Mouse (Mus musculus): Measurements from ENCODE around the gene Fam78a. TPM values are rescaled to one million over a fixed set of nuclear protein-coding genes. Genes with fewer than 3 reads are reported as not detected.
A peak's percentile ranks its signal among the peaks of the same experiment; 100 is the strongest.

The Fam78a gene
- polyA plus RNA-seq, 1 experiment from 2014 or later = 3.8 TPM

- no peak overlapping the region for H3K9ac ChIP-seq (replicated peaks)
- no peaks in the 10 kb centered on the region for H3K9me3 ChIP-seq (ENCODE audit: low read length)
- TF ChIP-seq CTCF (IDR thresholded peaks at IDR 0.05; ENCODE audit: low read depth) (no peak), EP300 (IDR thresholded peaks at IDR 0.05; ENCODE audit: low read depth) (no peak)
- H3K27me3 ChIP-seq (ENCODE audit: insufficient read depth, low read length) = no peaks in the 10 kb centered on the region
- ATAC-seq (no peak), DNase-seq (no peak)
- H3K4me2 ChIP-seq (ENCODE audit: low read depth, low read length) = no peak overlapping the region
- H3K36me3 ChIP-seq (replicated peaks; ENCODE audit: insufficient read depth, low read length) = no peaks in the 10 kb centered on the region
- H3K4me1 ChIP-seq (ENCODE audit: insufficient read depth) = peaks cover 17% of the 10 kb centered on the region
- 85% methylated on average over 20 of the region's 20 CpGs for WGBS (ENCODE audit: insufficient replicate concordance)
- H3K27ac ChIP-seq (ENCODE audit: low read depth) = no peak overlapping the region
- H3K4me3 ChIP-seq (ENCODE audit: low read depth, low read length) = no peak overlapping the region
These were observed 35.4 kb upstream of the Fam78a start for GRCm38 (mm10) chr2:32119802-32120750.

GRCm38 (mm10) chr2:32115851-32116268 lies 31.2 kb upstream of the Fam78a start:
- Histone ChIP-seq H3K9ac (replicated peaks) (peak overlapping the region; percentile 21; the same call in 1 of the 2 replicates), H3K4me2 (ENCODE audit: low read depth, low read length) (peak overlapping the region; percentile 48), H3K4me1 (ENCODE audit: insufficient read depth) (peaks cover 18% of the 10 kb centered on the region), H3K4me3 (ENCODE audit: low read depth, low read length) (no peak overlapping the region), H3K9me3 (ENCODE audit: low read length) (no peaks in the 10 kb centered on the region), H3K27me3 (ENCODE audit: insufficient read depth, low read length) (no peaks in the 10 kb centered on the region), H3K27ac (ENCODE audit: low read depth) (peak overlapping the region; percentile 79), H3K36me3 (replicated peaks; ENCODE audit: insufficient read depth, low read length) (no peaks in the 10 kb centered on the region)
- 50% methylated on average over 4 of the region's 4 CpGs for WGBS (ENCODE audit: insufficient replicate concordance)
- TF ChIP-seq EP300 (IDR thresholded peaks at IDR 0.05; ENCODE audit: low read depth) (0 out of 2 replicates have a peak, but pooled peaks have one; percentile 55), CTCF (IDR thresholded peaks at IDR 0.05; ENCODE audit: low read depth) (no peak)
- DNase-seq = no peak
- ATAC-seq = peak; percentile 85

- ATAC-seq = no peak
These were observed 27.9 kb upstream of the Fam78a start for GRCm38 (mm10) chr2:32112548-32112947.

GRCm38 (mm10) chr2:32111268-32111667 lies 26.6 kb upstream of the Fam78a start:
- no peak overlapping the region for H3K27ac ChIP-seq (ENCODE audit: low read depth)
- no peak overlapping the region for H3K4me2 ChIP-seq (ENCODE audit: low read depth, low read length)
- peaks cover 18% of the 10 kb centered on the region for H3K4me1 ChIP-seq (ENCODE audit: insufficient read depth)
- no peaks in the 10 kb centered on the region for H3K27me3 ChIP-seq (ENCODE audit: insufficient read depth, low read length)
- H3K9ac ChIP-seq (replicated peaks) = no peak overlapping the region
- no peak for TF ChIP-seq EP300 (IDR thresholded peaks at IDR 0.05; ENCODE audit: low read depth)
- TF ChIP-seq CTCF (IDR thresholded peaks at IDR 0.05; ENCODE audit: low read depth) = no peak
- H3K36me3 ChIP-seq (replicated peaks; ENCODE audit: insufficient read depth, low read length) = no peaks in the 10 kb centered on the region
- no peak overlapping the region for H3K4me3 ChIP-seq (ENCODE audit: low read depth, low read length)
- ATAC-seq = no peak
- no peak for DNase-seq
- no peaks in the 10 kb centered on the region for H3K9me3 ChIP-seq (ENCODE audit: low read length)
- WGBS (ENCODE audit: insufficient replicate concordance) = 93% methylated on average over 1 of the region's 1 CpGs

More at GRCm38 (mm10) chr2:32112548-32112947, 27.9 kb upstream of the Fam78a start:
- H3K9me3 ChIP-seq (ENCODE audit: low read length) = no peaks in the 10 kb centered on the region
- H3K36me3 ChIP-seq (replicated peaks; ENCODE audit: insufficient read depth, low read length) = no peaks in the 10 kb centered on the region
- WGBS (ENCODE audit: insufficient replicate concordance) = 68% methylated on average over 2 of the region's 2 CpGs
- no peak overlapping the region for H3K27ac ChIP-seq (ENCODE audit: low read depth)
- TF ChIP-seq EP300 (IDR thresholded peaks at IDR 0.05; ENCODE audit: low read depth) (no peak), CTCF (IDR thresholded peaks at IDR 0.05; ENCODE audit: low read depth) (no peak)
- H3K9ac ChIP-seq (replicated peaks) = no peak overlapping the region
- peaks cover 18% of the 10 kb centered on the region for H3K4me1 ChIP-seq (ENCODE audit: insufficient read depth)
- DNase-seq = no peak
- H3K4me2 ChIP-seq (ENCODE audit: low read depth, low read length) = no peak overlapping the region
- H3K27me3 ChIP-seq (ENCODE audit: insufficient read depth, low read length) = no peaks in the 10 kb centered on the region
- H3K4me3 ChIP-seq (ENCODE audit: low read depth, low read length) = no peak overlapping the region

- 75% methylated on average over 7 of the region's 7 CpGs for WGBS (ENCODE audit: insufficient replicate concordance)
- ATAC-seq = no peak
These were observed 21.3 kb upstream of the Fam78a start for GRCm38 (mm10) chr2:32105930-32106329.

GRCm38 (mm10) chr2:32105117-32105913 lies 20.7 kb upstream of the Fam78a start:
- no peak for ATAC-seq

More at GRCm38 (mm10) chr2:32105930-32106329, 21.3 kb upstream of the Fam78a start:
- Histone ChIP-seq H3K27me3 (ENCODE audit: insufficient read depth, low read length) (no peaks in the 10 kb centered on the region), H3K36me3 (replicated peaks; ENCODE audit: insufficient read depth, low read length) (no peaks in the 10 kb centered on the region), H3K27ac (ENCODE audit: low read depth) (no peak overlapping the region), H3K9me3 (ENCODE audit: low read length) (no peaks in the 10 kb centered on the region), H3K4me1 (ENCODE audit: insufficient read depth) (peaks cover 2% of the 10 kb centered on the region; the same call in 1 of the 2 replicates), H3K4me2 (ENCODE audit: low read depth, low read length) (no peak overlapping the region), H3K4me3 (ENCODE audit: low read depth, low read length) (no peak overlapping the region), H3K9ac (replicated peaks) (no peak overlapping the region)
- no peak for TF ChIP-seq CTCF (IDR thresholded peaks at IDR 0.05; ENCODE audit: low read depth)
- no peak for DNase-seq

More at GRCm38 (mm10) chr2:32105117-32105913, 20.7 kb upstream of the Fam78a start:
- H3K9me3 ChIP-seq (ENCODE audit: low read length) = no peaks in the 10 kb centered on the region
- WGBS (ENCODE audit: insufficient replicate concordance) = 80% methylated on average over 16 of the region's 16 CpGs
- peaks cover 2% of the 10 kb centered on the region; the same call in 1 of the 2 replicates for H3K4me1 ChIP-seq (ENCODE audit: insufficient read depth)
- H3K27me3 ChIP-seq (ENCODE audit: insufficient read depth, low read length) = no peaks in the 10 kb centered on the region
- no peak overlapping the region for H3K27ac ChIP-seq (ENCODE audit: low read depth)
- DNase-seq = no peak
- no peak overlapping the region for H3K4me2 ChIP-seq (ENCODE audit: low read depth, low read length)
- no peak for TF ChIP-seq EP300 (IDR thresholded peaks at IDR 0.05; ENCODE audit: low read depth)
- no peak for TF ChIP-seq CTCF (IDR thresholded peaks at IDR 0.05; ENCODE audit: low read depth)
- no peak overlapping the region for H3K9ac ChIP-seq (replicated peaks)
- H3K4me3 ChIP-seq (ENCODE audit: low read depth, low read length) = no peak overlapping the region
- no peaks in the 10 kb centered on the region for H3K36me3 ChIP-seq (replicated peaks; ENCODE audit: insufficient read depth, low read length)

Data from liver, postnatal 0 days (tissue).